Mouse (Mus musculus): ENCODE data around the gene Gm20388. TPM values are rescaled to one million over a fixed set of nuclear protein-coding genes. Genes with fewer than 3 reads are reported as not detected.
A peak's percentile ranks its signal among the peaks of the same experiment; 100 is the strongest.

Gene Gm20388
- total RNA-seq, 1 experiment from 2014 or later = 18.4 TPM

DNA sequence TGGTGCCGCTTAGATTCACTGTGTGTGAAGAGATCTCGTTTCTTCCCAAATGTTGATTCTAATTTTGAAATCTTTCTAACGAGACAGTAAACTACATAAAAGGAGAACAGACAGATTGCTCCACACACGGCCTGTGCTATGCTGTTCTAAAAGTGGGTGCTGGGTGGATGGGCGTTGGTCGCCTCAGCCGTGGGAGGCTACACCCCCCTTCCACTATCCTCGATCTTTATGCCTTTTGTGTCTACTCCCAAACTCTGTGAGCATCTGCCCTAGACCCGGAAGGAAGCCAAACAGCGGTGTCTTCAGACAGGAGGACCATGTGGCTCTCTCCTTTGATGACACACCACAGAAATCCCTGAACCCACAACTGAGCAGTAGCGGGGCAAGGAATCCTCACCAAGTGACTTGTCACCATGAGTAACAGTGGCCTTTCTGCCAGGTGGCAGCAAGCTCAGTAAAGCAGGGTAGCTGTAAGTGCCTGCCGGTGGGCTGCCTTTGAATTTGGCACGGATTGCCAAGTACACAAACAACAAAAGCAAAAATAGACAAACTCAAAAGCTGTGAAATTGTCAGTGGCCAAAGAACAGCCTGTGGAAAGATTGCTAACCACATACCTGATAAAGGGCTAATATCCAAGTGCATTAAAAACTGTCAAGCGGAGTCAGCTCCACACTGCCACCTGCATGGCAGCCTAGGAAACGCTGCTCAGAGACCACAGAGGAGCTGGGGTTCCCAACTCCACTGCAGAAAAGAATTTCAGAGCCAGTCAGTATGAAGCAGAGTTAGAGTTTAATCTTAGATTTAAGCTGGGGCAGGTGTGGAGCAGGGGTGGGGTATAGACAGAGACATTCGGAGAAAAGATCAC, 3858.1 kb downstream of the Gm20388 start:
- ATAC-seq (replicated peaks in 1 of 2; ENCODE audit: insufficient read depth in 1 of 2, low FRiP score in 2 of 2, low TSS enrichment in 1 of 2, low read depth in 1 of 2, poor library complexity in 2 of 2, severe bottlenecking in 2 of 2) = peak; percentile 71; a peak in 3 of 4 replicates

DNA sequence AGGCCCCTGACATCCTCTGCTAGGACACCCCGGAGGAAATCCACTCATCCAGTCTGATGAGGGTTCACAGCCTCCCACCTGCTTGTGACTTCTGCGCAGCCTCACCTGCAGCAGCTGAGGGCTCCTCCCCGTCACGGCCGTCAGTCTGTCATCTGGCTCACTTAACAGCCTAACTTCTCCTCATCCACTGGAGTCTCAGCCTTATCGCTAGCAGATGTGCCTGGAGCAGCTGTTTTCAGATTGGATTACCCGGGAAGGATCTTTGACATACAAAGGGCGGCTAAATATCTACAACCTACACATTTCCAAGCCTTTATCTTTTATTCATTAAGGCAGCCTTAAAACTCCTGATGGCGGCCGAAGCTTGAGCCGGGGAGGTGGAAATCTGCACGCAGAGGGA, 3862.8 kb downstream of the Gm20388 start:
- ATAC-seq (replicated peaks in 1 of 2; ENCODE audit: insufficient read depth in 1 of 2, low FRiP score in 2 of 2, low TSS enrichment in 1 of 2, low read depth in 1 of 2, poor library complexity in 2 of 2, severe bottlenecking in 2 of 2) = no peak

- no peak for ATAC-seq (replicated peaks in 1 of 2; ENCODE audit: insufficient read depth in 1 of 2, low FRiP score in 2 of 2, low TSS enrichment in 1 of 2, low read depth in 1 of 2, poor library complexity in 2 of 2, severe bottlenecking in 2 of 2)
Measured at GRCm38 (mm10) chr8:123774491-123774890, 3863.8 kb downstream of the Gm20388 start.

DNA sequence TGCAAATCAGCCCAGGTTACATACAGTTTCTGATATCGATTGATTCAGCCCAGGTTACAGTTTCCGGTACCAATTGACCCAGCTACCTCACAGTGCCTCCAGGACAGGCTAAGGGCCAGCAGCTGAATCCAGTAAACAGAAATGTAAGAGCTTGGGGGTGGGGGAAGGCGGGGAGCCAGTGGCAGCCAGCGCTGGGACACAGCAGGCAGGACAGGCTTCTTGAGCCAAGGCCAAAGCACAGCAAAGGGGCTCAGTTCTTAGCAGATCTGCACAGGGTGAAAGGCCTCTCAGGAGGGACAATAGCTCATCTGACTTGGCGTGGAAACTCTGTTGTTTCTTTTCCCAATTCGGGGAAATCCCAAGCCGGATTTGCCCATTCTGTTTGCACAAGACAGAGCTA, 3866.7 kb downstream of the Gm20388 start:
- no peak for ATAC-seq (replicated peaks in 1 of 2; ENCODE audit: insufficient read depth in 1 of 2, low FRiP score in 2 of 2, low TSS enrichment in 1 of 2, low read depth in 1 of 2, poor library complexity in 2 of 2, severe bottlenecking in 2 of 2)

- no peak for ATAC-seq (replicated peaks in 1 of 2; ENCODE audit: insufficient read depth in 1 of 2, low FRiP score in 2 of 2, low TSS enrichment in 1 of 2, low read depth in 1 of 2, poor library complexity in 2 of 2, severe bottlenecking in 2 of 2)
Measured at GRCm38 (mm10) chr8:123780471-123780870, 3869.8 kb downstream of the Gm20388 start.

GRCm38 (mm10) chr8:123781256-123781655, 3870.6 kb downstream of the Gm20388 start:
- no peak for ATAC-seq (replicated peaks in 1 of 2; ENCODE audit: insufficient read depth in 1 of 2, low FRiP score in 2 of 2, low TSS enrichment in 1 of 2, low read depth in 1 of 2, poor library complexity in 2 of 2, severe bottlenecking in 2 of 2)

DNA sequence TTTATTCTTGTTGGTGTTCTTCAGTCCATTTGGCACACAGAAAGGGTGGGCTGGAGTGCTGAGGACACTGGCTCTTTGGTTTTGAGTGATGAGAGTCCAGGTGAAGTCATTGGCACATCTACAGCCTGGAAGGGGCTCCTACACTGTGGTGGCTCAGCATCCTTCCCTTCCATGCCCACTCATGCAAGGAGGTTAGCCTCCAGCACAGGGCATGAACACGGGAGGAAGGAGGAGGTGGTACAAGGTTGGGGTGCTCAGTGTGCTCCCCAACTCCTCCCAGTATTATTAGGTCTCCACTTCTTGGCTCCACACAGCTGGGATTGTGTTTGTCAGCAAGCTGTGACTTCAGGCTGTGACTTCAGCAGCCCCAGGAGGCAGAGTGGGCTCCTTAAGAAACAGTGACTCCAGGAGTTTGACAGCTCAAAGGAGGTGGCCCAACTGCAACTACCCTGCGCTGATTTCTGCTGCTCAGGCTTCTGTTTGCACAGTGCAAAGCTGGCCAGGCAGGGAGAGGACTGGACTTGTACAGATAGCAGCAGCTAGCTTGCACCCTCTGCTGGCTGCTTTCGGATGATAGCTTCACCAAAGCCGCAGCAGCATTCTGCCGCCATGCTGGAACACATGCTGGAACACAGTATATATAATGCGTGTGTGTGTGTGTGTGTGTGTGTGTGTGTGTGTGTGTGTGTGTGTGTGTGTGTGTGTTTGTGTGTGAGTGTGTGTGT, 3873.0 kb downstream of the Gm20388 start:
- ATAC-seq (replicated peaks in 1 of 2; ENCODE audit: insufficient read depth in 1 of 2, low FRiP score in 2 of 2, low TSS enrichment in 1 of 2, low read depth in 1 of 2, poor library complexity in 2 of 2, severe bottlenecking in 2 of 2) = peak; percentile 73 to 90

DNA sequence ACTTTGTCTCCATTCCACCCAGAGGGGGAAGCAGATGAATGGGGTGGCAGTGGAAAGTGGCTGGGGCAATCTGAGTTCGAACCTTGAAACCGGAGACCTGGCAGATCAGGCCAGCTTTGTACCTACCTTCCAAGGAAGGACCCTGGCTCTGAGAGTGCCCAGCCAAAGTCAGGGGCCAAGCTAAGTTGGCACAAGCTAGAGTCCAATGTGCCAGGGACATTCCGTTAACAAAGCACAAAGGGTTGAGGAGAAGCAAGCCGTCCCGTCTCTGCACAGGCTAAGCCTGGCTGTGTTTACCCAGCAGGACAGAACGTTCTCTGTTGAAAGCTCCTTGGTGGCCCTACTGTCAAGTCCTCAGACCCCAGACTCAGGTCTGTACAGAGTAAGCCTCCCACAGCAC, 3875.5 kb downstream of the Gm20388 start:
- ATAC-seq (replicated peaks in 1 of 2; ENCODE audit: insufficient read depth in 1 of 2, low FRiP score in 2 of 2, low TSS enrichment in 1 of 2, low read depth in 1 of 2, poor library complexity in 2 of 2, severe bottlenecking in 2 of 2) = no peak

DNA sequence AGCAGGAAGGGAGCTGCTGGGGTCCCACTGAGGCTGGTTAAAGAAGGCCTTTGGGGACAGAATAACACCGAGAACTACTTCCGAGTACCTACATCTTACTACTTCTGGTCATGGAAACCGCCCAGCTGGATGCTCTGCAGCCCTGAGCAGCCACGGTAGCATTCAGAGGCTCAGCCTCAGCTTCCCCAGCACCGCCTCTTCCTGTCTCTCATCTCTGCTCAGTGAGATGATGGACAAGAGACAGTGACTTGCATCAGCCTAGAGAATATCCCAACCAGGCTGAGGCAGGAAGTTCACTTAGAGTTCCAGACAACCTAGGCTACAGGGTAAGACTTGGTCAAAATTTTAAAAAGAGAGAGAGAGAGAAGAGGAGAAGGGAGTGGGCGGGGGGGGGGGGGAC, 3876.0 kb downstream of the Gm20388 start:
- ATAC-seq (replicated peaks in 1 of 2; ENCODE audit: insufficient read depth in 1 of 2, low FRiP score in 2 of 2, low TSS enrichment in 1 of 2, low read depth in 1 of 2, poor library complexity in 2 of 2, severe bottlenecking in 2 of 2) = no peak

DNA sequence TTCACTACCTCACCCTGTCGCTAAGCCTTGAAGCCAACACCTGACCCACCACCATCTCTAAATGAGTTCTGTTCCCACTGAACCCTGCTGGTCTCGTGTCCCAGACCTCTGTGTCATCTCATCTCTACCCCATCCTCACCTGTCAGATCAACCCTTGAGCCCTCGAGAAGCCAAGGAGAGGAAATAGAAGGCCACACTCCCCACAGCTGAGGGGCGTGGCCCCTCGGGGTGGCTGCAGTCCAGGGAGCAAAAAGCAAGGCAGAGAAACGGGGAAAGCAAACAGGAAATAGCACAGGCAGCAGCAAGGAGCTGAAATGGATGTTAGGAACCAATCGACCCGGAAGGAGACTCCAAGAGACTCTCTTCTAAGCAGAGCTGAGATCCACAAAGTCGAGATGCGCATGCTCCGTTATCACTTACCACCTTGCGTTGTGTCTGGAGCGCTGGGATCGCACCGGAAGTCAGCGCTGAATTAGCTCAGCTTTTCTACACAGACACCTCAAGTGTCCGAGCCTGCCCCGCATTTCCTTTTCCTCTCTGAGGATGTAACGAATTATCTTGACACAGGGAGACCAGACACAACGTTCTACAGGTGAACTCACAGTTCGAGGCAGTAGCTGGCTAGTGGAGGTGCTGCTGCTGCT, 3876.7 kb downstream of the Gm20388 start:
- ATAC-seq (replicated peaks in 1 of 2; ENCODE audit: insufficient read depth in 1 of 2, low FRiP score in 2 of 2, low TSS enrichment in 1 of 2, low read depth in 1 of 2, poor library complexity in 2 of 2, severe bottlenecking in 2 of 2) = no peak

GRCm38 (mm10) chr8:123788416-123789170, 3878.0 kb downstream of the Gm20388 start:
- no peak for ATAC-seq (replicated peaks in 1 of 2; ENCODE audit: insufficient read depth in 1 of 2, low FRiP score in 2 of 2, low TSS enrichment in 1 of 2, low read depth in 1 of 2, poor library complexity in 2 of 2, severe bottlenecking in 2 of 2)

- ATAC-seq (replicated peaks in 1 of 2; ENCODE audit: insufficient read depth in 1 of 2, low FRiP score in 2 of 2, low TSS enrichment in 1 of 2, low read depth in 1 of 2, poor library complexity in 2 of 2, severe bottlenecking in 2 of 2) = no peak
Measured at GRCm38 (mm10) chr8:123789461-123789860, 3878.8 kb downstream of the Gm20388 start.

DNA sequence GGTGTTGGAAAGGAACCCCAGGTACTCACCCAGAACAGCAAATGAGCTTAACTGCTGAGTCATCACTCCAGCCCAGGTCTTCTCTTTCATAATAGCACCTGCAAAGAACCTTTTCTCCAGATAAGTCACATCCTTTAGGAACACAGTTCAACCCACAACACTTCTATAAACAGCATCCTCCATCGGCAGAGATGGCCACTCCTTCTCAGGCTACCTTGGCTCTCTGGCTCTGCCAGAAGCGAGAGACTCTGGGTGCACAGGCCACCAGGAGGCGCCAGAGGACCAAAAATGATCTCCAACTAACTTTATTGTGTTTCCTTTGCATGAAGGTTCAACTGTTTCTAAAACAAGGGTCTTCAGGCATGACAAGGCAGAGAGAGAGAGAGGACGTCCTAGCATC, 3879.3 kb downstream of the Gm20388 start:
- peak; percentile 71 to 83 for ATAC-seq (replicated peaks in 1 of 2; ENCODE audit: insufficient read depth in 1 of 2, low FRiP score in 2 of 2, low TSS enrichment in 1 of 2, low read depth in 1 of 2, poor library complexity in 2 of 2, severe bottlenecking in 2 of 2)

- ATAC-seq (replicated peaks in 1 of 2; ENCODE audit: insufficient read depth in 1 of 2, low FRiP score in 2 of 2, low TSS enrichment in 1 of 2, low read depth in 1 of 2, poor library complexity in 2 of 2, severe bottlenecking in 2 of 2) = no peak
Measured at GRCm38 (mm10) chr8:123791101-123791844, 3880.6 kb downstream of the Gm20388 start.

GRCm38 (mm10) chr8:123791845-123792225, 3881.2 kb downstream of the Gm20388 start:
- no peak for ATAC-seq (replicated peaks in 1 of 2; ENCODE audit: insufficient read depth in 1 of 2, low FRiP score in 2 of 2, low TSS enrichment in 1 of 2, low read depth in 1 of 2, poor library complexity in 2 of 2, severe bottlenecking in 2 of 2)

- ATAC-seq (replicated peaks in 1 of 2; ENCODE audit: insufficient read depth in 1 of 2, low FRiP score in 2 of 2, low TSS enrichment in 1 of 2, low read depth in 1 of 2, poor library complexity in 2 of 2, severe bottlenecking in 2 of 2) = peak in 1 of 2 experiments; percentile 31; a peak in 1 of 4 replicates
Measured at GRCm38 (mm10) chr8:123793900-123794299, 3883.3 kb downstream of the Gm20388 start.

DNA sequence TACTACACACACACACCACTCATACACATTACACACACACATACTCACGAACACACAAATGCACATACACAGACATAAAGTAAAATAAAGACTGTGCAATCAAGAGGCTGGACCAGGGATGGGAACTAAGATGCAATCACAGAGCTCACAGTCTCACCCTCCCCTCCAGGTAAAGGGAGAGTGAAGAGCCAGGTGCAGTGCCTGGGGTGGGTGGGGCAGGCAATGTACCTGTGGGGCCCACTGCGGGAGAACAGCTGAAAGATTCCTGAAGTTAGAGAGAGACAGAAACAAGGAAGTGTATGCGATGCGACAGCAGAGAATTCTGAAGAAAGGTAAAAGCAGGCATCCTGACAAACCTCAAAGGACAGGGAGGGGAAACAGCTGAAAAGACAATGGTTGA, 3884.1 kb downstream of the Gm20388 start:
- ATAC-seq (replicated peaks in 1 of 2; ENCODE audit: insufficient read depth in 1 of 2, low FRiP score in 2 of 2, low TSS enrichment in 1 of 2, low read depth in 1 of 2, poor library complexity in 2 of 2, severe bottlenecking in 2 of 2) = no peak
